Mouse (Mus musculus) natural killer cell, adult 2 months (primary cell): ENCODE measurements around the gene Sumo1.

Experiments used
- DNase-seq, 2 experiments: peaks; one replicate each; pipeline ENCODE4 v3.0.0; 2022; ENCODE audit warnings: low spot score in 2 of 2

Gene Sumo1

DNA sequence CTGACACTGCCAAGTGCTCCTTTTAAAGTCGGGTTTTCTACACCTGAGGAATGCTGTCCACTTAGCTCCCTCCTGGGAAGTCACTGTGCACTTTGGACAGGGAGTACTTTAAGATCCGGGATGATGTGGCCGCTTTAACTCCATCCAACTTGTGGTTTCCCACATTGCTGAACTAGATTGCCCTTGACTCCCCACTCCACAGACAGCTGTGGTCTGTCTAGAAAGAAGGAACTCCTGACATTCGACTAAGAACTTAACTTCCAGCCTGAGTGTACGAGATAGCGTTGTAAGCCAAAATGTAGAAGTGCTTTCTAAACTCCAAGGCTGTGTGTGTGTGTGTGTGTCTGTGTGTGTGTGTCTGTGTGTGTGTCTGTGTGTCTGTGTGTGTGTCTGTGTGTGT lies 120.4 kb downstream of the Sumo1 start:
- DNase-seq, result no peak

DNA sequence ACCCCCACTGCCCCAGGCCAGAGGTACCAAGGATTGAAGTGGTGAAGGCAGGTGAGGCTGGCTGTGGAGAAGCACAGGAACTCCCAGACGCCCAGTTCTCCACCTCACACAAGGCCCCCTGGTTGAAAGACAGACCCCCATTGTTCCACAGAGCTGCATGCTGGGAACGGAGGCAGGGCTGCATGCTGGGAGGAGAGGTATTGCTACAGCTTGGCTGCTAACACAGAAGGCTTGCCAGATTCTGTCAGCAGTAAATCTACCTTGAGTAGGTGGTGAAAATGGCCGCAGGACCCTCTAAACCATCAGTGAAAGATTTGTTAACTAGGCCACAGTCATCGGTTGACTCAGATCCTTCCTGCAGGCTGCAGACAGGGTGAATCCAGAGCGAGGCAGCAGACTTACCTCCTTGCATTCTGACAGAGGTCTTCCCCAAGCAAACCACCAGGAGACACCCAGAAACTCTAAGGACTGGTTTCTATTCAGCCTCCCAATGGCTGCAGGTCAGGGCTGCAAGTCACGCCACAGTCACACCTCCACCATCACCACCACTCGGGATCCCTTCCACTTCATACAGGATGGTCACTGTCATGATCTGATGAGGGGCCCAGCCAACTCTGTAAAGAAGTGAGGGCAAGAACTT lies 121.5 kb downstream of the Sumo1 start:
- no peak for DNase-seq

GRCm38 (mm10) chr1:59548486-59548885 lies 122.1 kb downstream of the Sumo1 start:
- no peak for DNase-seq

DNA sequence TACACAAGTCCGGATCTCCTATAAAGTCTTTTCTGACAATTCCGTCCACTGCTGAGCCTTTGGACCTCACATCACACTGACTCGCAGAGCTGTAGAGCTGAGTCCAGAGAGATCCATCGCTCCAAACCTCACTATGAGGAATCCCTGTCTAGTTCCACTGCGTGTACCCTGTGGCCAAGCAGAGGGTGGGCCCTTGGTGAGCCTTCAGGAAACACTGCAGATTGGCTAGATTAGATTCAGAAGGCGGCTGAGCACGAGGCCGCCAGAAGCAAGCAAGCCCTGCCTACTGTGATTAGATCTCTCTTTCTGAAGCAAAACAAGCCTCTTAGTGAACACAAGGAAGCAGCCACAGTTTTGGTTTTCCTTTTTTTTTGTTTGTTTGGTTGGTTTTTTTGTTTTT lies 126.7 kb downstream of the Sumo1 start:
- DNase-seq, result no peak

GRCm38 (mm10) chr1:59542231-59542630 lies 128.4 kb downstream of the Sumo1 start:
- DNase-seq, result no peak

DNA sequence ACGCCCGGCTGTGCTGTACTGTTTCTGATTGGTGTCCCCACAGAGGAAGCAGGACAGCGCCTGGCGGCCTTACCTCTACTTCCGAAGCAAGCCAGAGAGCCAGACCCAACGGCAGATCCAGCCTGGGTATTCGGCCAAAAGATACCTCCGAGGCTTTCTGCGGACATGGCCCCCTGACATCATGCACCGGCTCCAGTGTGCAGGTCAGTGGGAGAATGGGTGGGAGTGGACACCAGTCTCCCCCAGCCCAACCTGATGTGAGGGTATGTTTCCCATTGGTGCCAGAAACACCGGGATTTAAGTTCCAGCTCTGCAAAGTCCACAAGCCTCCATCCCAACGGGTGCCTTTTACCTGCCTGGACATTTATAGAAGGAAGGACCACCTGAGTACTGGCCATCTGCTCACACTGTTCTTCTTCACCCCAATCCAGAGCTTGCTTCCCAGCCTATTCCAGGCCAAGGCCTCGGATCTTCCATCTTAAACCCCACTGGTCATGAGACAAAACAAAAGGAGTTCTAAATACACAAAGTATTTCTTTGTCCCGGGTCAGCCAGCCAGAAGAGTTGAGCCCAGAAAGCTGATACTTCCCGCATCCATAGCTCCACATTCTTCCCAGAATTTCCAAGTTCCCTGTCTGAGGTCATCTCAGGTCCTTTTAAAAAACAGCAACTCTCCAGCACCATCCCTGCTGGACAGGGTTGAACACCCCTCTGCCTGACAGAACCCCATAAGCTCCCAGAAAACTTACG lies 129.2 kb downstream of the Sumo1 start:
- DNase-seq, result no peak

DNA sequence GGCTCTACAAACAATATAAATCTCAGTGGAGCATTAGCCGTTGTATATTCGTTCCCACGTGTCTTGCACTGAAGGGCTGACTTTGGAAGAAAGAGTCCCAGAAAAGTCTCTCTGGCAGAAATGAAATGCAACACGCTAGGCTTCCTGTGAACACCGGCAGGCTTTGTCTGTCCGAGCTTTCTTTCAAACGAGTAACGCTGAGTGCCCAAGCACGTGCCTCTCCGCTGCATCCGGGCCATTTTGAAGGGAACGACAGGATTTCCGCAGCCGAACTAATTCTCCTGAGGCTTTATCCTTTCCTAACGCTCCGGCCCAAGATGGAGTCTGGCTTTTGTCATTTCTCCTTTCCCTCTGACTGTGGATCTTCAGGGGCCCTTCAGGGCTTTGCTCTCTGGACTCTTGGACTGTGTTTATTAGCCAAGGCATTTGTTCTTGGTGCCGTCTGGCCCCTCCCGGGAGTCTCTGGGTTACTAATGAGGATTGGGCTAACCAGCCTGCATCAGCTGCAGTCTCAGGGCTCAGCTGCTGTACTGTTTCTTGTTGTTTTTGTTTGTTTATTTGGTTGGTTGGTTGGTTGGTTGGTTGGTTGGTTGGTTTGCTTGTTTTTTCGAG lies 130.0 kb downstream of the Sumo1 start:
- no peak for DNase-seq

GRCm38 (mm10) chr1:59538381-59538780 lies 132.3 kb downstream of the Sumo1 start:
- DNase-seq, result no peak
